Mouse (Mus musculus): ENCODE results near the gene Ssbp4.

- TF ChIP-seq CTCF (IDR thresholded peaks at IDR 0.05; ENCODE audit: low read depth) (no peak), EP300 (IDR thresholded peaks at IDR 0.05; ENCODE audit: low read depth) (no peak)
Measured at GRCm38 (mm10) chr8:70600473-70601270, 8.0 kb downstream of the Ssbp4 start.
